Mouse (Mus musculus): ENCODE results near the gene Arhgap32.
A peak's percentile ranks its signal among the peaks of the same experiment; 100 is the strongest.
"Not testable (repeated sequence)": the region's sequence is repeated elsewhere in the genome, so short reads cannot be mapped to it uniquely, and the experiment has no call there.

The Arhgap32 gene

DNA sequence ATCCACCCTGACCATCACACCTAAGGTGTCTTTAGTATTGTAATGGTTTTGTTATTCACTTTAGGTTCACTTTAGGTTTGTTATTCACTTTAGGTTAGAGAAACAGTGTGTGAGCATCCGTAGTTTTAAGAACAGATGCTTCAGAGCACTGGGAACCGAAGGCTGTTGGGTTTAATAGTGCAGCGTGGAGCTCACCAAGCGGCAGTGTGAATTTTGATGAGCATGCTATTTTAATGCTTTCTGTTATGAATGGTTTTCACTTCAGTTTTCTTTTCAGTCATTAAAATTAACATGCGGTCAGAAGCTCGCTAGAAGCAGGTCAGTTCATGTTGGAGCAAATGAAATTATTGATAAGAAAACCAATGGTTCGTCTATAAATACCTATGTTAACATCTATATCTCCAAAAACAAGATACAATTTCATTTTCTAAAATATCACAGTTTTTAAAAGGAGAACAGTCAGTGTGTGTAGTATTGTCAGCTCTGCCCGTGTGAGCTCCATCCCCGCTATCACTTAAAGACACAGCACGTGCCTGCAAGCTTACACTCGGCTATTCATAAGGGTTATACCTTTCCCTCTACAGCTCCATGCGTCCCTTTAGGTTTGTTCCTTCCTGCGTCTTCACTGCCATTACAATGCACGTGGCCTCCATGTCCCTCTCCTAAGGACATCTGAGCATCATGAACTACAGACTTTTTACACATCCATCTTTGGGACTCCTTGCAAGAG lies 21.9 kb downstream of the Arhgap32 start:
- no peak for DNase-seq (ENCODE audit: low spot score)

DNA sequence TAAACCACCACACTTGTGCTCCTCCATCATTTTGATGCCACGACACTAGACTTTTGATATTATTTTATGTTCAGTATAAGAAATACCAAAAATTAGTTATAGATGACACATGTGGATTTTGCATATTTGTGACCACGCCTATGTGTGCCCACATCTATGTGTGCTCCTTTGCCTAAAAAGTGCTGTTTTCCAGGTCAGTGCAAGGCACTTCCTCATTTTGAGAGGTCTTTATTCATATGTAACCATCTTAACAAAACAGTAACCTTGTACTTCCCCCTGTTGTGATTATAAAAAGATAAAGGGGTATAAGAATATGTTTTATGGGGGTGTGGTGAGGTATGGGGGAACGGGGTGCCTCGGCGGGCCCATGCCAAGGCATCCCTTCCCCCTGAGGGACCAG lies 22.7 kb downstream of the Arhgap32 start:
- no peak for DNase-seq (ENCODE audit: low spot score)

DNA sequence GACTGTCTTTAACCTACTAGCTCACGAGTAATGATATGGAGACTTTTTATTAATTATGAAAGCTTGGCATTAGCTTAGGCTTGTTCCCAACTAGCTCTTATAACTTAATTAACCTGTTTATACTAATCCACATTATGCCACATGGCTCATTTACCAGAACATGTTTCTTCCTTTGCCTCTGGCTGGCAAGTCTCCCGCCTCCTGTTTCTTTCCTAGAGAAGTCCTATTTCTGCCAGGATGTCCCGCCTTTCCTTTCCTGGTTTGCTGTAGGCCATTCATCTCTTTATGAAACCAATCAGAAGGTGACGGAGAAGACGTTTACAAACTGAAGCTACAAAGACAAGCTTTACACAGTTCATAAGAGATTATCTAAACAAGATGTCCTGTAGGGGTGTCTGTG lies 23.7 kb downstream of the Arhgap32 start:
- DNase-seq (ENCODE audit: low spot score), result no peak

DNA sequence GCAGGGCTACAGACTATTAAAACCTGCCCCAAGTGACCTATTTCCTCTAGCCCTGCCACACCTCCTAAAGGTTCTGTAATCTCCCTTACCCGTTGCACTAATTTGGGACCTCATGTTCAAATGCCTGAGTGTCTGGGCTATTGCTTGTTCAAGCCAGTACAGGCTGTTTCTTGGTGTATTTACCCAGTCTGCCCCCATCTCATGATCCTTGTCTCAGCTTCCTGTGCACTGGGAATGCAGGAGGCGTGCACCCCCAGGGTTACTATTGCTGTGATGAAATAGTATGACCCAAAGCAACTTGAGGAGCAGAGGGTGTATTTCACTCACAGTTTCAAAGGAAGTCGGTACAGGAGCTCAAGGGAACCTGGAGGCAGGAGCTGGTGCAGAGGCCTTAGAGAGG lies 26.9 kb downstream of the Arhgap32 start:
- no peak for DNase-seq (ENCODE audit: low spot score)

DNA sequence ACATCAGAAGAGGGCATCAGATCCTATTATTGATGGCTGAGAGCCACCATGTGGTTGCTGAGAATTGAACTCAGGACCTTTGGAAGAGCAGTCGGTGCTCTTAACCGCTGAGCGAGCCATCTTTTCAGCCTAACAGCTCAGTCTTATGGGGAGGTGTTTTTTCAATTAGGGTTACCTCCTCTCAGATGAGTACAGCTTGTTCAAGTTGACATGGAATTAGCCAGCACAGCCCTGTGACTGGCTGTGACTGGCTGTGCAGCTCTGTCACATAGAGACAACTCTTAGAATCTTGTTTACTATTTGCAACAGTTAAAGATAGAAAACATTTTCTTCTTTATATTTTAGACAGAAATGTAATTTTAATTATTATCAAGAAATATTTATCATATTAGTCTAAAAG lies 27.5 kb downstream of the Arhgap32 start:
- DNase-seq (ENCODE audit: low spot score), result no peak

DNA sequence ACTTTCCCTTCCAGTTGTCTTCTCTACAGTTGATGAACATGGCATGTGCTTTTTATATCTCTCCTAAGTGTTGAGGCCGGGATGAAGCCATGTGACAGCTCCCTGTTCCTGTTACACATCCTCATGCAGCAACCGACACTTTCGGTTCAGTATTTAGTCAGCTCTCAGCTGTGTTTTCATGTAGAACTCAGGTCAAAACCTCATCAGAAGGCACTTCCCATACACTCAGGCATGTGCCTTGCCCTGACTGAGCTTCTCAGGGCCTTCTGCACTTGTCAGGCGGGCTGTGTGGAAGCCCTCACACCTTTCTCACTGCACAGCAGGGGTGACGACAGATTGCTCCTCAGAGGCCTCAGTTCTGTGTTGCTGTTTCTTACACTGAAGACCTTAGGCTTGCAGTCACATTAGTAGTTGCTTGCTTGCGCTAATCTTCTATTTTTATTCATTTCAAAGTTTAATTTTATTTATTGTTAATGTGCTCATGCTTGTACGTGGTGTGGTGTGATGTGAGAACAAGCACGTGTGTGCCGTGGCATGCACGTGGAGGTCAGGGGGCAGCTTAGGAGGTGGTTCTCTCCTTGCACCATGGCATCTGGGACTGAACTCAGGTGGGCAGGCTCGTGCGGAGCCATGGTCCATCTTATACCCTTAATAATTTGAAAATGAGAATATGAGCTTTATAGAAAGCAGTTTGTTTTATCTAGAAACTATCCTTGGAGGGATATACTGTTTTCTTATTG lies 30.5 kb downstream of the Arhgap32 start:
- DNase-seq (ENCODE audit: low spot score), result no peak

DNA sequence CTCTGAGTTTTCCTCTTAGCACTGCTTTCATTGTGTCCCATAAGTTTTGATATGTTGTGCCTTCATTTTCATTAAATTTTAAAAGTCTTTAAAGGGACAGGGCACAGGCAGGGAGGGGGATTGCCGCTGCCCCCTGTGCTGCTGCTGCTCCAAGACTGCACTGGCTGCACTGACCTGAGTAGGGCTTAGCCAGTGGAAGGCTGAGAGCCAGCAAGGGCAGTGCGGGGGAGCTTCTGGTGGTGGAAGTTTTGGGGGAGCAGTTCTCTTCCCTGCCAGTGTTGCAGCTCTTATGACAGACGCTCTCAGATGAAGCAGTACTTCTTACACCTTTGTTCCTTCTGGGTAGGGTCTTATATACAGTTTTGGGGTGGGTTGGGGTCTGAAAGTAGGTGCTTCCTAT lies 33.3 kb downstream of the Arhgap32 start:
- DNase-seq (ENCODE audit: low spot score), result no peak

DNA sequence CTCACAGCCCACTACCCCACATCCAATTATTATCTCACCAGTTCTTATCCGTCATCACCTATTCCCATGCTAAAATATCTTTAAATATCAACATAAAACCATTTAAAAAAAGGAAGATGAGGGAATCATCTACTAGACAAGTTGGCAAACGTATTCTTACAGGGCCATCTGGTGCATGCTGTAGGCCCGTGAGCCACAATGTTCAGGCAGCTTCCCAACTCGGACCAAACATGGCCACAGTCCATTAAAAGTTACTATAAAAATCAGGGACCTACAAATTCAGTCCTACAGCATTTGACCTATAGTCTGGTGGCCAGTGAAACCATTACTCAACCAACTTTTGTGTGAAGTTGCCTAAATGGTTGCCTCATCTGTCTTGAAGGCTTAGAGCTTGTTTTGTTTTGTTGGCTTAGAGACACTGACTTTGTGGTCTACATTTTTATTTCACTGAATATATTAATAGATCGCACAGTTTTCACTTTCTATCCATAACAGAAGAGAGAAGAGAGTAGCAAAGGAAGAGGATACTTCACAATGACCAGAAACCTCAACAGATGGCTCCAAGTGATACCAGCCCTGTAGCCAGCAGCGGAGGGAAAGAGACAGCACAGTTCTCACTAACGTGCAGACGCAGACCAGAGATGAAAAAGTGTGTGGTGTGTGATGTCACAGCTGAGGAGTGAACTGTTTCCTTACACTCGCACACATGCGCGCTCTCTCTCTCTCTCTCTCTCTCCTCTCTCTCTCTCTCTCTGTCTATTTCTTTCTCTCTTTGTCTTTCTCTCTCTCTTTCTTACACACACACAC lies 34.1 kb downstream of the Arhgap32 start:
- DNase-seq (ENCODE audit: low spot score), result no peak

DNA sequence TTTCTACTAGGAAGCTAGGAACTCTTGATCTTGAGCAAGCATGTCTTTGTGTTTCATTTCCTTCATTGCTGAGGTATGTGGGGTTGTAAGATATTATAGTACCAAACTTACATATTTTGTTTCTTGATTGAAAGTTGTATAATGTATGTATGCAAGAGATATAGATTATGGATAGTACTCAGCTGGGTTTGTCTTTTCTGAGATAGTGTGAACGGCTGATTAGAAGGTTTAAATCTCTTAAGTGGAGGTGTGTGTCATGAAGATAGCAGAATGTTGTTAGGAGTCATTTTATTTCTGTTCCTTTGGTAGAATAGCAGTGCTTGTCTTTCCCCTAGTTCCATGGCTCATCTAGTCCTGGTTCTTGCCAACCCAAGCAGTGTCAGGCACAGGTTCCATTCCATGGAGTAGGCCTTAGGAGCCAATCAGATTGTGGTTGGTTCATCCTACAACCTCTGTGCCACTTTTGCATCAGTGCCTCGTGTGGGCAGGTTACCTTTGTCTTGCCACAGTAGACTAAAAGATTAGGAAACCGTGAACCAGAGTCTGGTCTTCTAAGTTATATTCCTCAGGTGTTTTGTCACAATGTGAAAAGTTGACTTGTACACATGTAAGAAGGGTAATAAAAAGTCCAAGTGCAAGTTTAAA lies 38.9 kb downstream of the Arhgap32 start:
- no peak for DNase-seq (ENCODE audit: low spot score)

DNA sequence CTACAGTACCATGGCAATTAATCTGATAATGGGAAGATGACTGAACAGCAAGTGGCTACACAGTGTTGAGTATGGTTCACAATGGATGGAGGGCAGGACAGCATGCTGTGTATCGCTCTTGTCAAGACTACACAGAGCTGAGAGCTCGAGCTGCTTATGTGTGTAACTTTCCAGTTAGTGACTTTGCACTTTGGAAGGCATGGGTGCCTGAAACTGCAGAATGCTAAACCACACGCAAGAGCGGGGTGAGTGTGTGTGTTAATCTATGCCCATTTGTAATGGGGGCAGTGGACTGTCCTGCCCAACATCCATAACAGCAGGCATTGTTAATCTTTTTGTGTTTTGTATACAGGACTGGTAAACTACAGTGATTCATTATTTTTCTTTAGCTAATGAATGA lies 40.8 kb downstream of the Arhgap32 start:
- no peak for DNase-seq (ENCODE audit: low spot score)

DNA sequence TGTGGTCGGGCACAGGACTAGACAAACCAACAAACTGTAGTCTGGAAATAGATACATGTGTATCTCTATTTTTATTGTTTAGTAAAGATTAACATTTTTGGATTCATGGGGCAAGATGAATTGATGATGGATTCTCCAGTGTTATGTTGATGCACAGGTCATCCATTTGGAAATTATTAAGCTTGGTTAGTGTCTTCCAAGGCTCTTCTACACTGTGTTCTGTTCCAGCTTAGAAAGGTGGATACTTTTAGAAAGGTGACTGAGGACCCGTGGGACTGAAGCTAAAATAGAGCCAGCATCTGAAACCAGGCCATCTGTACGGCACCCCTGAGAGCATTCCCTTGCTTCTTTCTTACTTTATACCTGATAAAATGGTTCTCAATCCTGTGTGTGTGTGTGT lies 41.3 kb downstream of the Arhgap32 start:
- no peak for DNase-seq (ENCODE audit: low spot score)

DNA sequence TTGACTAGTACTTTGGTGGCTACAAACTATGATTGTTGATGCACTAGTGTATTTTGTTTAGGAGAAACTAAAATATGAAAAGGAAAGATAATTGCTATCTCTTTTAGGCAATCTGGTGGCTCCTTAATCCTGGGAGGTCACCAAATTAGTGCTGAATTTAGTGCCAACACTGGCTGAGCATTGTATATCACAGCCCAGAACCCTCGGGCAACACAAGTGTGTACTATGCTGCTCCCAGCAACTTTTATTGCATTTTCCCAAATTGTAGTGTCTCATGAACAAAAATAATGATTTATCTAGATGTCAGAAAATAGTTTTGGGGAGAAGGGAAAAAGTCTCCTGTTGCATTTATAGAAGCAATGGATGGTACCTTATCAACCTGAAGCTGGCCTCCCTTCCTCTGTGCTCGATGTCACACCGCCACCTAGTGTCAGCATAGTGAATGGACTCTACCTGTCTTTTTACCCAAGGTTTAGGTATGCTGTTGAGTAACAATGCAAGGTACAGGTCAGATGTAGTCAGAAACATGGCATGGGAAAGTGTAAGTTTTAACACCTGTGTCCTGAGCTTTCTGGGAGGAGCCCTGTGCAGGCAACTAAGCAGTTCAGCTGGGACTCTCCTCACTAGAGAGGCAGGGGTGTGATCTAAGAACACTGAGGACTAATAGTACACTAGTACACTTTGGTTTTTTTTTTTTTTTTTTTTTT lies 43.1 kb downstream of the Arhgap32 start:
- DNase-seq (ENCODE audit: low spot score), result peak; percentile 84

DNA sequence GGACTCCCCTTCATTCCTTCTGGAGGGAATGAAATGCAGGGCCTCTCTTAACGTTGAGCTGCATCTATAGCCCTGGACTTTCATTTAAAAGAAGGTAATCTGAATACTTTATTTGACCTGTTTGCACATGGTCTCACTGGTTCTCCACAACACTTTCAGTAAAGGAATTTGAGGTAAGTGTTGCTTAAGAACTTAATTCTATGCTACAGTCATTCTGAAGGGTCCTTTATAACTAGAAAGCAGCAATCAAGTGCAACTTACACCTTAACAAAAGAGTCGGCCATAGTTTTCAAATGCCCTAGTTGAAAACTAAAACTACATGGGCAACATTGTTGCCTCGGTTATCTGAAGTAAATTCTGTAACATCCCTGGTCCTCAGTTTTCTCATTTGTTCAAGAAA lies 43.8 kb downstream of the Arhgap32 start:
- no peak for DNase-seq (ENCODE audit: low spot score)

DNA sequence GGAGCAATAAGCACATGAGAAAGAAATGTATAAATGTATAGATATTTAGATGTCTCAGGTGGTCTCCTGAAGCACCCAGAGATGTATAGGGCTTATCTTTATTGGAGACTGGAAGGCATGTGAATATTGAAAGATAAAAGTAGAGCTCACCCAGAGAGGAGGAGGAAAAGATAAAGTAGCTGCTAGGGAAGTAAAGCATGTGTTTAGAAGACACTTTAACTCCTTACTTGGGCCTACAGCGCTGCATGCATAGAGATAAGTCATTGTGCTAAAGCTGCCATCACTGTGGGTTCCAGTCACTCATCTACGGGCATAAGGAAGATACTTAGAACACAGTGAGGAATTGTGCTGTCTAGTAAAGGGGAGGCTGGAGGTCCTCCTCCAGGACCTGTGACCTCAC lies 46.9 kb downstream of the Arhgap32 start:
- no peak for DNase-seq (ENCODE audit: low spot score)

DNA sequence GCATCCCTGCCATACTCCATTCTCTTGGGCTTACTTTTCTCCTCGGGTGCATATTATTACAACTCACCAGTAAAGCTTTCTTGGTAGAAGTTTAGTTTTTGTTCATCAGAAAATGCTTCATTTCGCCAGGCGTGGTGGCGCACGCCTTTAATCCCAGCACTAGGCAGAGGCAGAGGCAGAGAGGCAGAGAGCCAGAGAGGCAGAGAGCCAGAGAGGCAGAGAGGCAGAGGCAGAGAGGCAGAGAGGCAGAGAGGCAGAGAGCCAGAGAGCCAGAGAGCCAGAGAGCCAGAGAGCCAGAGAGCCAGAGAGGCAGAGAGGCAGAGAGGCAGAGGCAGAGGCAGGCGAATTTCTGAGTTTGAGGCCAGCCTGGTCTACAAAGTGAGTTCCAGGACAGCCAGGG lies 47.9 kb downstream of the Arhgap32 start:
- not testable (repeated sequence) for DNase-seq (ENCODE audit: low spot score)

DNA sequence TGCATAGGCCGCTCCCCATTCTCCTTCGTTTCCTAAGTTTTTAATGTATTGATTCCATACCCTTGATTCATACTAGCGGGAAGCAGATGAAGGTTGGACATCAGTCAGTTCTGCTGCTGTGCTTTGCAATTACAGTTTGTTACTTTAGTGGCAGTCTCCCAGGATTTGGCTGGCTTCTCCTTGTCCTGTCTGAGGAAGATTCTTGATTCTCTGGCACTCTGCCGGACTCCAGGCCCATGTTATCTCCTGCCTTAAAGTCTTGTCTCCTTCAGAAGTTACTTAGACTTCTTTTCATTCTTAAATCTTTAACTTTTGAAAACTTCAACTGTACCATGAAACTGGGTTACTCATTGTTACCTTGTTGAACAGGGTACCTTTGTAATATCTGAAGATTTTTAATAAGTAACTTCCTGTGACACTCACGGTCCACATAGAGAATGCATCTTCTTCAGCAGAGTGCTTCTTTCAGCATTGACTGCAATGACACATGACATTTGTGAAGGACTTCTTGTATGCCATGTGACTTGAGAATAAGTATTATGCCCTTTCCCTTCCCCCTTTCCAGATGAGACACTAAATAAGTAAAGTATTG lies 52.7 kb downstream of the Arhgap32 start:
- no peak for DNase-seq (ENCODE audit: low spot score)

DNA sequence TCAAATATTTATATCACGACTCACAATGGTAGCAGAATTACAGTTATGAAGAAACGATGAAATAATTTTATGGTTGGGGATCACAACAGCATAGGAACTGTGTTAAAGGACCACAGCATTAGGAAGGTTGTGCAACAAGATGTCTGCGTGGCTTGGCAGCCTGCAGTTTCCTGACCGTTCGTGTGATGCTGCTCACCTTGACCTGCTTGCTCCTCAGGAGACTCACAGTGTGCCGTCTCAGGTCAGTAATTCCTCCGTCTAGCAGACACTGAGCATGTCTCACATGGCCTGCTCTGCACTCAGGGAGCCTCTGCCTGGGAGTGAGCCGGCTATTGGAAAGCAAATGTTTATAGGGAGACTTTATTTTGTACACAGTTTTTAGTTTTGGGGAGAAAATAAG lies 54.8 kb downstream of the Arhgap32 start:
- DNase-seq (ENCODE audit: low spot score), result no peak

DNA sequence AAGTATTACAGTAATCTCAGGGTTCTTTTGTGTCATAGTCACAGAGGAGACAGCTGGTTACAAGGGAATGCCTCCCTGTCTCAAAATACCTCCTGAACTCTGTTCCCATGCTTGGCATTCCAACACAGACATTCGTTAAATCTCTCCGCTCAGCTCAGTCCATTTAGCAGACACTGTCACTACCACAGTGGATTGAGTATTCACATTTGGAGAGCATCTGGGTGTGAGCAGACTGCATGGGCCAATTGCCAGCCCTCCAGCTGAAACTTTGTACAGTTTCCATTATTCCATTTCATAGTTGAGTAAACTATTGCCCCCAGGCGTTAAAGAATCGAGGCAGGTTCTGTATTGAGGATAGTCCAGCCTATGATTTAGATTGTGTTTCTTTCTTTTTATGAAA lies 60.7 kb downstream of the Arhgap32 start:
- DNase-seq (ENCODE audit: low spot score), result no peak

DNA sequence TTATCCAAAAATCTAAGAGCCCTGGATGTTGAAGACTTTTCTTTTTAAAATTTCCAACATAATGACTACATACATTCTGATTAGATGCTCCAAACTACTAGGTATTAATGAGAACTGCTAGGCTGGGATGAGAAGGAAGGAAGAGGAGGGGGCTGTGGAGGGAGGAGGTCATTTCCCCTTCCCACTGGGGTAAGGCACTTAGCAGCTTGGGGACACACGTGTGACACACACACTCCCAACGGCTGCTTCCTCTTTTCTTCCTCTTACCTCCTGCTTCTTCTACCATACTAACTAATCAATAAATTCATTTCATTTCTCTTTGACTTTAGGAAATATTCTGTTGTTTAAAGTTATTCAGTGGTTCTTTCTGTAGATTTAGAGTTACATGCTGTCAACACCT lies 65.2 kb downstream of the Arhgap32 start:
- DNase-seq (ENCODE audit: low spot score), result no peak

DNA sequence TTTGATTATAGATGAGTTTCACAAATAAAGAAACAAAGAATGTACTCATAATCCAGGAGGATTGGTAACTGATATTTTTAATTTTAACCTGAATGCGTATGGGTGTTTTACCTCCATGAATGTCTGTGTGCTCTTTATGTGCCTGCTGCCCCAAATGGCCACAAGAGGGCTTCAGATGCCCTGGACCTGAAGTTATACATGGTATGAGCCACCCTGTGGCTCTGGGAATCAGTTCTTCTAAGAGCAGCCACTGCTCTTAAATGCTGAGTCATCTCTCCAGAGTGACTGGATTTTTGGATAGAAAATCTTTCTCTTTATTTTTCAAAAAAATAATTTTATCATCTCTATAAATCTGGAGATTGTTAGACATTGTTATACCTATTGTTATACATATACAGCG lies 70.6 kb downstream of the Arhgap32 start:
- DNase-seq (ENCODE audit: low spot score), result peak; percentile 44

DNA sequence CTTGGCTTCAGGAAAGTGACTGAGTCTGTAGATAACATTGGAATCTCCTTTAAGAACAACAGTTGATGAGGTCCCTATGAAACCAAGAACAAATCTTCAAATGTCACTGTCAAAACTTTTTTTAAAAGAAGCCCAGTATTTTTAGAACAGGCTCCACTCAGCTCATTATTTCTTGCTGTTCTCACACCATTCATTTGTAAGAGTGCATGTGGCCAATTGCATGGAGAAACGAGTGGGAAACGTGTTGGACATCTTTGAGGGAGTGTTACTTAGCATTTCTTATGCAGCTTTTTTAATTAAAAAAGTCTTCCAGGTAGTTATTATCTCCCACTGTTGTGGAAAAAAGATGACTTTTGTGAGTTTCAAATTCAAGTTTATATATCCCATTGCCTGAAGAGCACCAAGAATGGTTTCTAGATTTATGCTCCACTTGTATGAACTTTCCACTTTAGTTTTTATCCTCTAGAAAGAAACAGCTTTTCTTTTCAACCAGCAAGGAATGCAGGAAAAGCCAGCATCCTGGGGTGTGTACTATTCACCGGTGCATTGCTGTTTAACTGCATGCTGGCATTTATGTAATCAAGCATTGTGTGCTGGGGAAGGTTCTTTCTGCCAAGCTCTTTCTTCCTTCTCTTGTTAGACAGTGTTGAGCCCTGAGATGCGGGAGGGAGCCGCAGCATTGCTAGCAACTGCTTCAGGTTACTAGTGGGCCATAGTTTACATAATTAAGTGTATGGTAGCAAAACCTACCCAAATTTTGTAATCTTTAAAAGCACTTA lies 76.5 kb downstream of the Arhgap32 start:
- DNase-seq (ENCODE audit: low spot score), result no peak
